Mouse (Mus musculus) urinary bladder, adult 18-20 months (tissue): ENCODE results near the gene Scyl2.
"Not testable (repeated sequence)": the region's sequence is repeated elsewhere in the genome, so short reads cannot be mapped to it uniquely, and the experiment has no call there.

Source experiments
- DNase-seq, 2 experiments: peaks; one replicate each; pipeline ENCODE4 v3.0.0; 2022; ENCODE audit warnings: low spot score in 2 of 2, mixed read lengths in 2 of 2

The Scyl2 gene

DNA sequence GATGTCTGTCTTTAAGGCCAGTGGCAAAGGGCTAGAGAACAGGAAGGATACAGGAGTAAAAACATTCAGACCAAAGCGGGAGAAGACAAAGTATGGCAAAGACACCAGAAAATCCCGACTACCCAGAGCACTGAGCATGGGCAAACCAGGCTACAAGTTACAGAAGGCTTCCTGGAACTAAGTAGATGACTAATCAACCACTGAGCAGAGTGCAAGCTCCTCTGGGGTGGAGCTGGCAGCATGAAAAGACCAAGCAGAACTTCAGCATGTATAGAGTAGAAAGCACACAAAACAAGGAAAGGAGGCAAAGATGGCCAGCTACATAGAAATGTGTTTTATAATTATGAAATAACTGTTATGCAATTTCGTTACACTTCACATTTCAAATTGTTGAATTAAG is 5.6 kb downstream of the Scyl2 start:
- DNase-seq: peak in 1 of 2 experiments; percentile 11

DNA sequence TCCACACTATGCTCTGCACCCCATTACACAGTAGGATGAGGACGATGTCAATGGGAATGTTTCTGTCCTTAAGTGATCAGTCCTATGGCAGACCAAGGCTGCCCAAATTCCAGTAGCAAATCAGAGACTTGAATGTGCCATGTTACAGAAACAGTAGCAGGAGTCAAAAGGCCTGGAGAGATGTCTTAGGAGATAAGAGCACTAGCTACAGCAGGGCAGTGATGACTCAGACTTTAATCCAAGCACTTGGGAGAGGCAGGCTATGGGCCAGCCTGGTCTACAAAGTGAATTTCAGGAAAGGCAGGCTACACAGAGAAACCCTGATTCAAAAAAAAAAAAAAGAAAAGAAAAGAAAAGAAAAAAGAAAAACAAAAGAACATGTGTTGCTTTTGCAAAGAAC is 6.6 kb downstream of the Scyl2 start:
- no peak for DNase-seq

DNA sequence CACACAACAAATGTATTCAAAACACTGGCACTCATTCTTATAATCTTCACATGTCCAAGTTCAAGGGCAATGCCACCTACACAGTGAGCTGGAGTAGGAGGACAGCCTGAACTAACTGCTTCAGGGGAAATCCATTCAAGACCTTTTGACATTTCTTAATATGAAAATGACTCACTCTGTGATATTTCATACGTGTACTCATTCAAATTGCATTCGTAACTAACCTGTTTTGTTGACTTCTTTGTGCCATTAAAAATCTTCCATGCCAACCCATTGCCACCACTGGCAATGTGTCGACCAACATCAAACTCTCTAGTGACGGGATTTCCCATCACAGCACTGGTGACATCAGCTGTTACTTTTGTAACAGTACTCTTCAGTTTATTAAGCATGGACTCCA is 8.0 kb downstream of the Scyl2 start:
- DNase-seq: no peak

DNA sequence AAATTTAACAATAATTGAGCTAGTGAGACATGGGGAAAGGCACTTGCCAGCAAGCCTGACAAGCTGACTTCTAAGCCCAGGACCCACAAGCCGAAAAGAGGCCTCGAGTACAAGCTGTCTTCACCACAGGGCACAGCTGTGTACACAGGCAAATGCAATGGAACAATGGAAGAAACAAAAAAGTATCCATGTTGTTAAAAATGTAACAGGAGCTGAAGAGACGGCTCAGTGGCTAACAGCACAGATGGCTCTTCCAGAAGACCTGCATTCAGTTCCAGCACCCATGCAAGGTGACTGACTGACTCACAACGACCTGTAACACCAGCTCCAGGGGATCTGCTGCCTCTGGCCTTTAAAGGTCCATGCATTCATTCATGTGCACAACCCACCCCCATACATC is 9.5 kb downstream of the Scyl2 start:
- DNase-seq: no peak

DNA sequence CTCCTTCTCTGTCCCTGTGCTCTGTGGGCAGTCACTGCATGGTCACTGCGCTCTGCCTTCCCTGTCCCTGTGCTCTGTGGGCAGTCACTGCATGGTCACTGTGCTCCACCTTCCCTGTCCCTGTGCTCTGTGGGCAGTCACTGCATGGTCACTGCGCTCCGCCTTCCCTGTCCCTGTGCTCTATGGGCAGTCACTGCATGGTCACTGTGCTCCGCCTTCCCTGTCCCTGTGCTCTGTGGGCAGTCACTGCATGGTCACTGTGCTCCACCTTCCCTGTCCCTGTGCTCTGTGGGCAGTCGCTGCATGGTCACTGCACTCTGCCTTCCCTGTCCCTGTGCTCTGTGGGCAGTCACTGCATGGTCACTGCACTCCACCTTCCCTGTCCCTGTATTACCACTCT is 15.7 kb downstream of the Scyl2 start:
- DNase-seq: not testable (repeated sequence)

DNA sequence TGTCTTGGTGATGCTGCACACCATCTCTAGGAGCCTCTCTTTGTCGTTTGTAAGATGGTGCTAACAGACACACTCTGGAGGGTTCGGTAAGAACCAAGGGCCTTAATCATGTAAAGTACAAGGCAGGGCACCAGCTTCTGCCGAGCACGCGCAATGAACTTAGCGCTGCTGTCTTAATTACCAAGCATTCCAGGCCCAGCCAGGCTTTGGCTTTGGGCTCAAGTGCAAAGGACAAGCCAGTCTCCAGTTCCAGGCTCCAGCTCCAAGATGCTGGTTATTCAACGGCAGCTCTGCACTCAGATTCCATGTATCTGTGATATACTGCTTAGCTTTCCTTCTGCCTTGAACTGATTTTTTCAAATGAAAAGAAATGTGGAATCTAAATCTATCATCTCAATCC is 18.5 kb downstream of the Scyl2 start:
- no peak for DNase-seq

DNA sequence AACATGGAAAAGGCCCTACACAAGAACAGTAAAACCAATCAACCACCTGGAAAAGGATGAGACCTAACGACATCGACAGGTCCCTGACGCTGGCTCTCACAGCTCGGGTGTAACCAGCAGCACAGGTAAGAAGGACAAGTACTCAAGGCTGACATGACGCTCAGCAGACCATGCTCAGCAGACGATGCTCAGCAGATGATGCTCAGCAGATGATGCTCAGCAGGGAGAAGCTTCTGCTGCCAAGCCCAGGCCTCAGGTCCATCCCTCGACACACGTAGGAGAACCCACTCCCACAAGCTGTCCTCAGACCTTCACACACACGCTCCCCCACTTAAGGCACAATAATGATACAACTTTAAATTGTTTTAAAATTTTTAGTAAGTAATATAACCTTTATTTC is 20.4 kb downstream of the Scyl2 start:
- no peak for DNase-seq

DNA sequence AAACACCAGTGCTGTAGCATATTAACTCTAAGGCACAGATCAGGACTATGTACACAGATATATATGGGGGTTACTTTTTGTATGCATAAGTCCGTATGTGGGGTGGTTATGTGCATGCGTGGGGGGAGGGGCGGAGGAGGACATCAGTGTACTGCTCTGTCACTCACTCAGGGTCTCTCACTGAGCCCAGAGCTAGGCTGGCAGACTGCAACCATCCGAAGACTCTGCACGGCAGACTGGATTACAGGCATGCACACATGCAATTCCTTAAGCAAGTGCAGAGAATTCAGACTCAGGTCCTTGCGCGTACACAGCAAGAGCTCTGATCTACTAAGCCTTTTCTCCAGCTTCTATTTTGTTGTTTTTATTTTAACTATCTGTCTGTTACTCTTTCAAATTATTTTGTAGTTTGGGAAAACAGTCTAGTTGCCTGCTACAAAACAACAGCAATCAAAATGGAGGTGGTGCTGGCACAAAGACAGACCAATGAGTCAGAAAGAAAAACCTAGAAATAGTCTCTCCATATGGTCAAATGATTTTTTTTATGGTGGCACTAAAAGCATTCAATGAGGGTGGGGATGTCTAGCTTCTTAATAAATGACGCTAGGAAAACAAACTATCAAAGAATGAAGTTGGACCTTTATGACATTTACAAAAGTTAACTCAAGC is 21.0 kb downstream of the Scyl2 start:
- DNase-seq: no peak

DNA sequence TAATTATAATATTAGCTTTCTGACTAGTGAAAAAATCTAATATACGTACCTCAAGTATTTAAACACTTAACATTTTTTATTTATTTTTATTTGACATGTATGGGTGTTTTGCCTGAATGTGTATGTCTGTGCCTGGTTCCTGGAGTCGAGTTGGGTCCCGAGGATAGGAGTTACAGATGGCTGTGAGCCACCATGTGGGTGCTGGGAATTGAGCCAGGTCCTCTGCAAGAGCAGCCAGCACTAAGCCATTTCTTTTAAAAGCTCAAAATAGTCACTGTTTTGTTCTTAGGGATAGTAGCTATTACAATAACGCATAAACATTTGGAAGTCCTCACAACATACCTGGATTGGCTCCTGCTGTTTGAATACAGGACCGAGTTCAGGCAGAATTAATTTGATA is 29.7 kb downstream of the Scyl2 start:
- DNase-seq: no peak

DNA sequence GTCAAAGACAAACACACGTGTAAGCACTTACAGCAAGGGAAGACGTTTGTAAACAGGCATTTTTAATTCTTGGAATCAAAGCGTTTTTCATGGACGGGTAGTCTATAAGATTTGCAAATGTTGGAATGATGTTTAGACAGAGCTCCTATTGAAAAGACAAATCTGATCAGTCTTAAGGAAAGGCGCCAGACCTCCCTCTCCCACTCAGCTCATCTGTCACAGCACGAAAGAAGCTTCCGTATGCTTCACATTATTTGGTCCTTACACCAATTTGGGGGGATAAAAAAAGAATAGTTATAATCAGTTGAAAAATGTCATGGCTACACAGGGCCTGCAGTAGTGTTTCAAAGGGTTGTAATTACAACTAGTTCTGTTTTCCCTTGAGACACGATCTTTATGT is 33.2 kb downstream of the Scyl2 start:
- DNase-seq: no peak

DNA sequence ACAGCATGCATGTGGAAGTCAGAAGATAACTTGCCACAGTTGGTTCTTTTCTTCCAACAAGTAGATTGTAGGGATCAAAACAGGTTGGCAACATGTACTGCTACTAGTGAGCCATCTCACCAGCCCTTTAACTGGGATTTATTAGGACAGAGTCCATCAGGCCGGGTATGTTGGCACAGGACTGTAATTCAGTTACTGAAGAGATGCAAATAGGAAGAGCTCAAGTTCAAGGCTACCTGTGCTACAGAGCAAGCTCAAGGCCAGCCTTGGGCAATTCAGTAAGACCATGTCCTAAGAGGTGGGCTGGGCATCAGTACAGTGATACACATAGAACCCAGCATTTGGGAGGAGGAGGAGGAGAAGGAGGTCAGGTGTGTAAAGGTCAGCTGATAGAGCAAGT is 34.4 kb downstream of the Scyl2 start:
- DNase-seq: no peak

DNA sequence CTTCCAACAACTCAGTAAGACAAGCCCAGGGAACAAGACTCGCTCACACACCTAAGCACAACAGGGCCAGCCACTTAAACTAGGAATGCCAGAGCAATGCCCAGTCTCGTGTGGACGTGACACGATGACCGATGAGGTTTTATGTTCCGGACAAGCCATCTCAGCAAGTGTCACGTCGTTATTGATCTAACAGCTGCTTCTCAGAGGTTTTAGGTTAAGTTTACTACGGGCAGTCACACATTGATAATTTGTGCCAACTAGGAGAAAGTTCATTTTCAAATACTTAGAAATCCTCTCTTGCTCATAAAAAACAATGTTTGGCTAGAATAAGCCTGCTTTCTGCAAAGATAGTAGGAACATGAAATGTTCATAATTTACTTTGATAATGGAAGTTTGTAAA is 39.2 kb downstream of the Scyl2 start:
- no peak for DNase-seq

DNA sequence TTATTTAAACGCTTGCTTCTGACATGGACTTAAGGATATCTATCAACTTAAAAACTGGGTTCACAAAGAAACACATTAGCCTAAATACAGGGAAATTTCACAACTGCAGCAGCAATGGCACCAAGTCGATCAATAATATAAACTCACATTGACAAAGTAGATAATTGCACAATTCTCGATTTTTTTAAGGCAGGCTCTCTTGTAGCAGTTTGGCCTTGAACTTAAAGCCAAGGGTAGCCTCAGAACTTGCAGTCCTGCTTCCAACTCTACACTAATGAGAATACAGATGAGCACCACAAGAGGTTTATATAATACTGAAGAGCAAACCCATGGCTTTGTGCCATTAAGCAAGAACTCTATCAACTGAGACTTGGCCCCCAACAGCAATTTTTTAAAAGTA is 49.1 kb downstream of the Scyl2 start:
- no peak for DNase-seq

DNA sequence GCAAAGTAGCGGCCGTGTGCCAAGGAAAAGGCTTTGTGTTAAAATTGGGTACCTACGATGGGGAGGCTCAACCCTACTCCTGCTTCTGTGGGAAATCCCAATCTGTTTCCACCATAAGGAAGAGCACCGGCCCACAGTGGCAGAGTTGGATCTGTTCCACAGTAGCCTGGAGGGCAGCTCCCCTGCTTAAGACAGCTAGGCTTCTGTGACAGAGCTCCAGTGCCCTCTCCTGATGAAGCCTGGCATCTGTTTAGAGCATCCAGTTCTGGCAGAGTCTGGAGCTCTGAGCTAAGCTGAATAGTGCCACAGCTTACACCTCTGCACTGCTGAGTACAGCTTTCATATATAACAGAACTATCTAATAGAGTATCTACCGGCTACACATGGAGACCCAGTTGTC is 51.1 kb downstream of the Scyl2 start:
- no peak for DNase-seq

DNA sequence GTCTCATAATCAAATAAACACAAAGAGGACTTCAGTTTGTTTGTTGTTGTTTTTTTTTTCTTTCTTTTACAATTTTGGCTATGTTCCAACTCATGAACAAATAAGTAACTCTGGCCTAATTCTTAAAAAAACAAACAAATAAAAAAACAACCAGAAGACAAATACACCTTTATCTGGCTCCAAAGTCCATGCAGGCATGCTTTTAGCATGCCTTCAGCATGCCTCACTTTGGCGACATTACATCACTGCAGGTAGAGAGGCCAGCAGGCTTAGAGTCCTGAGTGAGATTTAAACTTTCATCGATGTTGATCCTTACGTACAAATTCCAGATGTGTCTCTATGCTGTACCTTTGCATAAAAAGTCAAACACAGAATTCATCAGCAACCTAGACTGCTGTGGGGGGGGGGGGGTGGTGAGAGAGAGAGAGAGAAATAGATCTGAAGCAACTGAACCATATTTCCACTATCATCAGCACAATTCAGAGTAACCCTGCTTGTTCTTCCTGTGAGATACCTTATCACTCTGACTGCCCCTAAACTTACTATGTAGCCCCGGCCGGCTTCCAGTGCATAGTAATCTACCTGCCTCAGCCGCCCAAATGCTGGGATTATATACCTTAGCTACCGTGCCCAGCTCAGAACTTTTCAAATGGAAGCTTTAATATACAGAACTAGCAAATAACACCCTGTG is 52.2 kb downstream of the Scyl2 start:
- no peak for DNase-seq

DNA sequence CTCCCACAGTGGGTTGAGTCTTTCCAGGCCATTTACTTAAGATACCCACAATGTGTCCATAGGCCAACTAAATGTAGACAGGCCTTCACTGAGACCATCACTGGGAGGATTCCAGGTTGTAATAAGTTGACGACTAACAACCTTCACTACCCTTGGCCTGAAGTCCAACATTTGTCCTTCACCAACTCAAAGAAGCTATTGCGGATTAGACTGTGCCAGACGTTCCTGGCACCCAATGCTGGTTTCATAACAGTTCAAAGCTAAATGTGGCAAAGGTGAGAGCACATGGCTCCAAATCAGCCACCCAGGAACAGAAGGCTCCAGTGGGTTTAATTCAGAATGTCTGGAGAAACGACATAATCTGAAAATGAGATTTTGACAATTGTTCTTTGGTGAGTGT is 53.0 kb downstream of the Scyl2 start:
- DNase-seq: no peak

DNA sequence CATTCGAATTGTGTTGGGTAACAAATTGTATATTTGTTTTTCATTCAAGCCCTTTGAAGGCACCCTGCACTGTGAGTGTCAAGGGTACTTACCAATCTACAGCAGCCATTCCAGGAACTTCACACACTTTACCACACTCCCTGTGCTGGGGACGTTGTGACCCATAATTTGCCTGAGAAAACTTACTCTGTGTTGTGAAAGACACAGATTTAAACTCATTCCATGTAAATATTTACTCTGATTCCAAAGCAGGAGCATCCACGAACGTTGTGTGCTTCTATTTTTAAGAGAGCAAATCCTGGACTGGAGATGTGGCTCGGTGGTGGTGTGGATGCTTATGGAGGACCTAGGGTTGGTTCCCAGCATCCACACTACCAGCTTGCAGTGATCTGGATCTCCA is 54.3 kb downstream of the Scyl2 start:
- no peak for DNase-seq

DNA sequence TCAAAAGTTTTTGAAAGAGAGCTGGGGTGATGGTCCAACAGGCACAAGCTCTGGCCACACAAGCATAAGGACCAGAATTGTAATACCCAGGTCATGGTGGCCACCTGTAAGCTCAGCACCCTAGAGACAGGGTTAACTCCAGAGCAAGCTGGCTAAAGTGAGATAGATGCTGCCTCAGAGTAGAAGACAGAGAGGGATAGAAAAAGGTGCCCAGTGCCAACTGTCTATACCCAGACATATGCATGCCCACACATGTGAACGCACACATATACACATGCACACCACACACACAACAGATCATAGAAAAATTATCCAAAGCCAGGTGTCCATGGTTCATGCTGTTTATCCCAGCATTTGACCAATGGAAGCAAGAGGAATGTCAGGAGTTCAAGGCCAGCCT is 55.5 kb downstream of the Scyl2 start:
- no peak for DNase-seq

DNA sequence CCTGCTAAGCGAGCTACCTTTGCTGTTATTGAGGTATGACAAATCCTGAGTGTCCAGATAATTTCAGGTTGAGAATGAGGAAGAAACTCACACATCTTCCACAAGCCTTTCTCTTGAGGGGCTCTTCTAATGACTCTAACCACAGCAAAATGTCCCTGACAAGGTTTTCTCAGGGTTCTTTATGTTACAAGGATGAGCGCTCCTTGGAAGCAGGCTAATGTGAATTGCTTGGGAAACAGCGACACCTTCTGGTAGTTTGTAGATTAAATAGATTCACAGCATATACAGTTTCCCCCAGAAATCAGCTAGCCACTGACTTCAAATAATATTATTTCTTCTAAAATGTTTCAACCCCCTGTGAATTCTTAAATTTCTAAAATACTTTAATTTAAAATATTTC is 56.0 kb downstream of the Scyl2 start:
- peak in 1 of 2 experiments; percentile 14 for DNase-seq

DNA sequence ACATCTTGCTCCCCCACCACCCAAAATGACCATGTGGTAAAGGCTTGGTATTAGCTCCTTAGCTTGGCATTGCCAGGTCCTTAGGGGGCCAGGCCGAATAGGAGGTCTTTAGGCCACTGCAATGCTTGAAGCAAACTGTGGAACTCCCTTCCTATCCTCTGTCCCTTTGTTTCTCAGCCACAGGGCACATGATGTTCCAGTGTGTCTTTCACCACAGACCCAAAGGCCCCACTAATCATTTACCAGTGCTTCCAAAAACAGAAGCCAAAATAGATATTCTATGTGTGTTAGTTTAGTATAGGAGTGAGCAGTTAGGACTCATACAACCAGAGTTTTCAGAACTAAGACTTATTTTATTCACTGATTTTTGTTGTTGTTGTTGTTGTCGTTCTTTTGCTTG is 59.4 kb downstream of the Scyl2 start:
- no peak for DNase-seq

DNA sequence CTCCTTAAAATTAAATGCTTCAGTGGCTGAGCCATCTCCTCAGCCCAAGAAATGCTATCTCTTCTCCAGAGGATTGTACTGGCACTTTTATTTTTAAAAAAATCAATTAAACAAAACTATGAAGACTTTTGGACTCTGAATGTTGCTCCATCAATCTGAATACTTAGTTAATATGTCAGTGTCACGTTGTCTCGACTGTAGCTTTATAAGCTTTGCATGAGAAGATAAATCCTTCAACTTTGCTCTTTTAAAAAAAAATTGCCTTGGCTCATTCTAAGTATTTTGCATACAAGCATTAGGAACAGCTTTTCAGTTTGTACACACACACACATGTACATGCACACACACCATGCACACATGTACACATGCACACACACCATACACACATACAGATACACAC is 61.9 kb downstream of the Scyl2 start:
- DNase-seq: no peak

DNA sequence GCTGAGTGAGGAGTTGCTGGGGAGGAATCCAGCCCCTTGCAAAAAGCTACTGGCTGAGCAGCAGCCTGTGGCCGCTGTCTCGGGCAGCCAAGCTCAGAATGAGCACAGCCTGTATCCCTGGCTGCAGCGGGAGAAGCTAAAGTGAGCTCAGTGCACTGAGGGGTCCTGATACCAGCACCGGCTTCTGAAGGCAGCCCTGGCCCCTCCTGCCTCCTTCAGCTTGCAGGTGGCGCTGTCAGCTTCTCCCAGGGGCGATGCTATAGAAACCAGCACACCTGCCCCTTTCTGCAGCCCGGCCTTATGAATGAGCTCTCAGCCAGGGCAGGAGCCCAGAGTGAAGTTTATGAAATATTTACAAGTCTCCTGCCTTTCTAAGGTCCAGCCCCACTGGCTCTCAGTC is 65.0 kb downstream of the Scyl2 start, which contains the start of gene Slc17a8:
Slc17a8 (minus strand) TSS at position 125 of the 400 bp plus-strand sequence.
- no peak for DNase-seq

DNA sequence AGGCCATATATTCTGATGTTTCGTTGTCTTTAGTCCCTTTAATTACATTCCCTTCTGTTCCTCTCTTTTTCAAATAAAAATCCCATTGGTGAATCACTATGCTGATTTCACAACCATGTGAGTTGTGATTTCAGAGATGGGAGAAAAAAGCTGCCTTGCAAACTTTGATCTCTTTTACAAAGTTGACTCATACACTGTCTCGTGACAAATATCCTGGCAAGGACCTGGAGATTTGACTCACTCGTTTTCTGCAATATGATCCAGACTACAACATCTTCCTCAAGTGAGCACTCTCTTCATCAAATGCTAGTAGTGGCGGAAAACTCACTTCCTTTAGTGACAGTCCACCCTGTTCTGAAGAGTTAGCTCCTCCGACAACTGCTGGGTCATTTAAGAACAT is 86.8 kb downstream of the Scyl2 start:
- peak in 1 of 2 experiments; percentile 16 for DNase-seq

DNA sequence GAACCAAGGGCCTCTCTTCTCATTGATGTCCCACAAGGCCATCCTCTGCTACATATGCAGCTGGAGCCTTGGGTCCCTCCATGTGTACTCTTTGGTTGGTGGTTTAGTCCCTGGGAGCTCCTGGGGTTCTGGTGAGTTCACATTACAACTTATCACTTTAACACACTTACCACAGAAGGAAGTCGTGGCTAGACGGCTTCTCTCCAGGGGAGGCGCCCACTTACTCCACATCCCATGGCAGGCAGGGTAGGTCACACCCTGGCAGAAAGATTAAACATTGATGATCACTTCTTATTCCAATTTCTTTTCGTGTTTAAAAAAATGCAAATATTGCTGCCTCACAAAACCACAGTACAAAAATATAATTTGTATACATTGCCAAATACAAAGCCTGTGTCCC is 88.8 kb downstream of the Scyl2 start:
- DNase-seq: no peak
